ENCODE assay signal across 8 mouse cellular contexts in the genomic region with DNA sequence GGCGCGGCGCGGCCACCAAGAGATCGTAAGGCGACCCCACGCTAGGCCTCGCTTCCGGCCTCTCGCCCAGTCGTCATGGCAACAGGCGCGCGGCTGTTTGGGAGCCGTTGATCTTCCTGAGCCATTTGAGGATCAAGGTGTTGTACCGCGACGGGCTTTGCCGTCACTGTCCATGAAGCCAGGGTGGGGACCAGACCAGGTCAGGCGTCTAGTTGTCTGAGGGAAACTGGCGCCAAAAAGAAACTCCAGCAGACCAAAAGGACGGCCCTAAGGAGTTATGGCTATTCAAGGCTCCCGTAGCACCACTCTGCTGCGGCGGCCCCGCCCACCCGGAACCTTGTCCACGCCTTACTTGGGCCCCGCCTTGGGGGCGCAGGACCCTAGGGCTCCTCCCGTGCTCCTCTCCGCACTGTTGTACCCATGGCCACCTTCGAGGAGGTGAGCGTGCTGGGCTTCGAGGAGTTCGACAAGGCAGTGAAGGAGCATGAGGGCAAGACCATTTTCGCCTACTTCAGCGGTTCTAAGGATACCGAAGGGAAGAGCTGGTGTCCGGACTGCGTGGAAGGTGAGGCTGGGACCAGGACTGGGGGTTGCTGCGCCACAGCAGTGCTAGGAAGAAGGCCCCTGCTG. TPM values are rescaled to one million over a fixed set of nuclear protein-coding genes. Genes with fewer than 3 reads are reported as not detected.
DNase-seq lines count a peak whose midpoint lies in the region; ATAC-seq lines count a peak whose summit lies in the region.

Gene 4933427D14Rik (minus strand): TSS at position 256 of the 630 bp plus-strand sequence.
Gene Txndc17 (plus strand): TSS at position 344 of the 630 bp plus-strand sequence.

- ATAC-seq in heart, embryonic 14.5 days (ENCODE audit: insufficient number of reproducible peaks, insufficient read depth, low FRiP score, low read depth) = peak; percentile 92
- ATAC-seq in liver, embryonic 12.5 days = peak; percentile 95

- no peaks in the 10 kb centered on the region for H3K9me3 ChIP-seq in heart, embryonic 14.5 days (ENCODE audit: control insufficient read depth, low read length)
- H3K9me3 ChIP-seq in liver, embryonic 12.5 days (replicated peaks) = no peaks in the 10 kb centered on the region

- 0 out of 4 replicates have a peak within 1 kb of the TSS, but pooled peaks of 1 of the 2 experiments have one; percentile 30 for H3K27ac ChIP-seq in heart, embryonic 14.5 days (replicated peaks in 1 of 2; ENCODE audit: control insufficient read depth in 1 of 2, insufficient read depth in 1 of 2, low read depth in 2 of 2, low read length in 2 of 2)
- peak within 1 kb of the TSS; percentile 59 for H3K27ac ChIP-seq in liver, embryonic 12.5 days

- peak; percentile 59 to 74 for DNase-seq in CD8-positive naive resting alpha-beta T cell, adult 2 months (ENCODE audit: low read depth in 2 of 2, low spot score in 2 of 2)
- peak; percentile 73 for DNase-seq in c-Kit-negative CD71-positive TER-119-positive erythroid progenitor cells, embryonic 14.5 days (ENCODE audit: low read depth, low spot score)
- peak; percentile 63 for DNase-seq in fibroblast of lung, adult 2 months (ENCODE audit: low read depth)
- DNase-seq in kidney, postnatal 10 days = peak; percentile 94
- peak; percentile 84 for DNase-seq in naive thymus-derived CD4-positive, alpha-beta T cell, adult 2 months (ENCODE audit: low read depth)
- peak; percentile 80 for DNase-seq in splenic B cell, adult 2 months (ENCODE audit: low read depth, low spot score)

- peak within 1 kb of the TSS; percentile 91 for H3K9ac ChIP-seq in heart, embryonic 14.5 days (ENCODE audit: low read length)
- peak within 1 kb of the TSS; percentile 86 for H3K9ac ChIP-seq in liver, embryonic 12.5 days

- peaks cover 32% of the 10 kb centered on the region for H3K36me3 ChIP-seq in heart, embryonic 14.5 days (ENCODE audit: control insufficient read depth, insufficient read depth, low read length)
- H3K36me3 ChIP-seq in liver, embryonic 12.5 days = peaks cover 34% of the 10 kb centered on the region
- peaks cover 7% of the 10 kb centered on the region for H3K36me3 ChIP-seq in splenic B cell, adult 2 months (ENCODE audit: control insufficient read depth, insufficient read depth, low read length, poor library complexity, severe bottlenecking)

- H3K27me3 ChIP-seq in heart, embryonic 14.5 days (ENCODE audit: control insufficient read depth, insufficient read depth, low read length) = no peaks in the 10 kb centered on the region
- no peaks in the 10 kb centered on the region for H3K27me3 ChIP-seq in liver, embryonic 12.5 days (replicated peaks)
- no peaks in the 10 kb centered on the region for H3K27me3 ChIP-seq in splenic B cell, adult 2 months (ENCODE audit: control insufficient read depth, insufficient read depth, low read length, poor library complexity, severe bottlenecking)

- H3K4me2 ChIP-seq in heart, embryonic 14.5 days (ENCODE audit: low read length) = peak within 1 kb of the TSS; percentile 89
- peak within 1 kb of the TSS; percentile 88 for H3K4me2 ChIP-seq in liver, embryonic 12.5 days

- WGBS in heart, embryonic 14.5 days = under 1% methylated on average over 42 of the region's 42 CpGs
- WGBS in liver, embryonic 12.5 days (ENCODE audit: insufficient replicate concordance) = under 1% methylated on average over 42 of the region's 42 CpGs

- H3K4me3 ChIP-seq in heart, embryonic 14.5 days (ENCODE audit: control insufficient read depth in 1 of 2, insufficient read depth in 1 of 2, low read depth in 1 of 2, low read length in 2 of 2) = peak within 1 kb of the TSS; percentile 66 to 91
- H3K4me3 ChIP-seq in liver, embryonic 12.5 days = peak within 1 kb of the TSS; percentile 94

- H3K4me1 ChIP-seq in heart, embryonic 14.5 days (ENCODE audit: control insufficient read depth in 2 of 2, insufficient read depth in 2 of 2, low read length in 2 of 2) = peaks cover 8 to 14% of the 10 kb centered on the region in 2 experiments; a peak in 3 of 4 replicates
- H3K4me1 ChIP-seq in liver, embryonic 12.5 days = peaks cover 34% of the 10 kb centered on the region

RNA-seq across cellular contexts. Expression of gene 4933427D14Rik, which starts in this region (rescaled TPM):
- 6.1 and 6.5 TPM in 2 replicates for polyA plus RNA-seq in heart, embryonic 14.5 days (2014; fragmentation: Nextera tagmentation; extraction: Ambion mirVana)
- polyA plus RNA-seq in liver, embryonic 12.5 days (2016; fragmentation: Nextera tagmentation; extraction: Ambion mirVana) = 5.3 and 7.6 TPM in 2 replicates

RNA-seq across cellular contexts. Expression of gene Txndc17, which starts in this region (rescaled TPM):
- 161 and 177 TPM in 2 replicates for polyA plus RNA-seq in heart, embryonic 14.5 days (2014; fragmentation: Nextera tagmentation; extraction: Ambion mirVana)
- 95.4 and 96.6 TPM in 2 replicates for polyA plus RNA-seq in liver, embryonic 12.5 days (2016; fragmentation: Nextera tagmentation; extraction: Ambion mirVana)
